Mouse (Mus musculus) forebrain, embryonic 12.5 days (tissue): ENCODE results near the gene Rbbp8nl. TPM values are rescaled to one million over a fixed set of nuclear protein-coding genes. Genes with fewer than 3 reads are reported as not detected.

ENCODE experiments used
- ATAC-seq: fragments of 200-750 bp; cut with Nextera tagmentation; 2 replicates; pipeline ENCODE4 v1.8.0; 2017; ENCODE audit warnings: moderate TSS enrichment; ENCODE audit not compliant: low FRiP score
- H3K27ac ChIP-seq: fragments of 300-500 bp; sonication (generic); 2 replicates; pipeline ENCODE4 v1.5.1; 2016; ENCODE audit warnings: mild to moderate bottlenecking
- H3K27me3 ChIP-seq: fragments of 300-500 bp; sonication (generic); 2 replicates; pipeline ENCODE4 v1.6.1; 2016; ENCODE audit warnings: mild to moderate bottlenecking
- H3K36me3 ChIP-seq: fragments of 300-500 bp; sonication (generic); replicated peaks from 2 replicates; pipeline ENCODE4 v1.6.1; 2016; ENCODE audit warnings: mild to moderate bottlenecking
- H3K4me1 ChIP-seq: fragments of 300-500 bp; sonication (generic); 2 replicates; pipeline ENCODE4 v1.6.1; 2016
- H3K4me2 ChIP-seq: fragments of 300-500 bp; sonication (generic); 2 replicates; pipeline ENCODE4 v1.6.1; 2016; ENCODE audit warnings: mild to moderate bottlenecking, moderate library complexity
- H3K4me3 ChIP-seq: fragments of 300-500 bp; sonication (generic); replicated peaks from 2 replicates; pipeline ENCODE4 v1.5.1; 2016; ENCODE audit warnings: mild to moderate bottlenecking
- H3K9ac ChIP-seq: fragments of 300-500 bp; sonication (generic); 2 replicates; pipeline ENCODE4 v1.6.1; 2016; ENCODE audit warnings: mild to moderate bottlenecking
- H3K9me3 ChIP-seq: fragments of 300-500 bp; sonication (generic); 2 replicates; pipeline ENCODE4 v1.6.1; 2016
- WGBS: fragments of 180-500 bp; shearing (Covaris S2); methylation state at CpG from one replicate; pipeline ENCODE4 v1.1.7; 2016; 5-methylcytosine and 5-hydroxymethylcytosine counted together
- microRNA-seq: library from miRNA; unstranded; fragments of <30 nt; microRNA quantifications from one replicate; pipeline ENCODE4, GENCODE M21; 2017
- polyA plus RNA-seq: library from polyadenylated mRNA; unstranded; fragments of >200 nt; fragmentation: Nextera tagmentation; extraction: Ambion mirVana; gene quantifications from 2 replicates; pipeline ENCODE4 v1.2.1, GENCODE M21; 2016

Gene Rbbp8nl
- polyA plus RNA-seq, 1 experiment from 2014 or later: 0.13 TPM

GRCm38 (mm10) chr2:180233101-180233904, 56.4 kb downstream of the Rbbp8nl start:
- H3K36me3 ChIP-seq: no peaks in the 10 kb centered on the region
- H3K4me3 ChIP-seq: no peak overlapping the region

GRCm38 (mm10) chr2:180230482-180230881, 59.2 kb downstream of the Rbbp8nl start:
- H3K27ac ChIP-seq: no peak overlapping the region

More at GRCm38 (mm10) chr2:180233101-180233904, 56.4 kb downstream of the Rbbp8nl start:
- H3K27ac ChIP-seq: no peak overlapping the region
- WGBS: 82% methylated on average over 7 of the region's 7 CpGs
- peaks cover 2% of the 10 kb centered on the region; the same call in 1 of the 2 replicates for H3K27me3 ChIP-seq
- no peak overlapping the region for H3K9ac ChIP-seq
- peaks cover 12% of the 10 kb centered on the region for H3K4me1 ChIP-seq
- no peaks in the 10 kb centered on the region for H3K9me3 ChIP-seq
- ATAC-seq: no peak
- H3K4me2 ChIP-seq: no peak overlapping the region

GRCm38 (mm10) chr2:180229129-180229528, 60.5 kb downstream of the Rbbp8nl start:
- no peak overlapping the region for H3K27ac ChIP-seq
- H3K27me3 ChIP-seq: peaks cover 42% of the 10 kb centered on the region
- no peak for ATAC-seq
- no peaks in the 10 kb centered on the region for H3K9me3 ChIP-seq
- H3K4me1 ChIP-seq: peaks cover 40% of the 10 kb centered on the region
- no peak overlapping the region for H3K9ac ChIP-seq
- 85% methylated on average over 3 of the region's 3 CpGs for WGBS
- H3K4me2 ChIP-seq: no peak overlapping the region
- H3K36me3 ChIP-seq: no peaks in the 10 kb centered on the region
- H3K4me3 ChIP-seq: no peak overlapping the region

More at GRCm38 (mm10) chr2:180230482-180230881, 59.2 kb downstream of the Rbbp8nl start:
- H3K4me3 ChIP-seq: no peak overlapping the region
- H3K27me3 ChIP-seq: peaks cover 28% of the 10 kb centered on the region
- no peaks in the 10 kb centered on the region for H3K36me3 ChIP-seq
- WGBS: 57% methylated on average over 4 of the region's 4 CpGs
- H3K9ac ChIP-seq: no peak overlapping the region
- H3K9me3 ChIP-seq: no peaks in the 10 kb centered on the region
- no peak for ATAC-seq
- H3K4me1 ChIP-seq: peaks cover 36% of the 10 kb centered on the region
- H3K4me2 ChIP-seq: no peak overlapping the region

GRCm38 (mm10) chr2:180228592-180228991, 61.1 kb downstream of the Rbbp8nl start:
- Histone ChIP-seq H3K4me3 (no peak overlapping the region), H3K27me3 (peaks cover 47% of the 10 kb centered on the region), H3K9ac (no peak overlapping the region), H3K4me1 (peaks cover 40% of the 10 kb centered on the region), H3K4me2 (no peak overlapping the region), H3K36me3 (no peaks in the 10 kb centered on the region), H3K27ac (no peak overlapping the region), H3K9me3 (no peaks in the 10 kb centered on the region)
- ATAC-seq: no peak
- 79% methylated on average over 7 of the region's 7 CpGs for WGBS

GRCm38 (mm10) chr2:180228060-180228458, 61.6 kb downstream of the Rbbp8nl start:
- WGBS: 57% methylated on average over 6 of the region's 6 CpGs
- Histone ChIP-seq H3K27me3 (peaks cover 52% of the 10 kb centered on the region), H3K27ac (peak overlapping the region; percentile 10; the same call in 1 of the 2 replicates), H3K36me3 (no peaks in the 10 kb centered on the region), H3K4me2 (peak overlapping the region; percentile 34), H3K4me1 (peaks cover 40% of the 10 kb centered on the region), H3K9me3 (no peaks in the 10 kb centered on the region), H3K4me3 (no peak overlapping the region), H3K9ac (no peak overlapping the region)
- ATAC-seq: no peak

Small RNAs within 50 kb of the gene (microRNA-seq; reads per million reads assigned to microRNA genes)
- gene Mir3091: 1.5 reads per million

Other genes with a start within 250 kb of the Rbbp8nl start
- gene Psma7, start 247.4 kb downstream of the Rbbp8nl start, polyA plus RNA-seq: 666 and 694 TPM in 2 replicates
- 25.0 and 29.4 TPM in 2 replicates for gene Ss18l1, start 247.4 kb downstream of the Rbbp8nl start, polyA plus RNA-seq
- gene Mtg2, start 219.3 kb downstream of the Rbbp8nl start, polyA plus RNA-seq: 31.5 and 31.6 TPM in 2 replicates
- gene Hrh3, start 185.4 kb downstream of the Rbbp8nl start, polyA plus RNA-seq: 3.3 and 3.5 TPM in 2 replicates
- 46.2 and 46.9 TPM in 2 replicates for gene Osbpl2, start 170.6 kb downstream of the Rbbp8nl start, polyA plus RNA-seq
- 213 and 225 TPM in 2 replicates for gene Adrm1, start 118.4 kb downstream of the Rbbp8nl start, polyA plus RNA-seq
- gene Lama5, start 64.0 kb downstream of the Rbbp8nl start, polyA plus RNA-seq: 4.9 and 5.1 TPM in 2 replicates
- 464 and 488 TPM in 2 replicates for gene Rps21, start 32.5 kb downstream of the Rbbp8nl start, polyA plus RNA-seq
- 17.7 and 20.8 TPM in 2 replicates for gene Cables2, start 16.4 kb downstream of the Rbbp8nl start, polyA plus RNA-seq
- not detected in 2 replicates for gene Gata5, start 44.8 kb upstream of the Rbbp8nl start, polyA plus RNA-seq
- 4.0 and 4.1 TPM in 2 replicates for gene Slco4a1, start 166.4 kb upstream of the Rbbp8nl start, polyA plus RNA-seq
- 0.55 and 0.67 TPM in 2 replicates for gene Ntsr1, start 210.1 kb upstream of the Rbbp8nl start, polyA plus RNA-seq